Mouse (Mus musculus): ENCODE results near the gene Abca14. TPM values are rescaled to one million over a fixed set of nuclear protein-coding genes. Genes with fewer than 3 reads are reported as not detected.

Gene Abca14
- total RNA-seq (2021) = not detected
- long read RNA-seq, experiment 1 = 0 reads
- long read RNA-seq, experiment 2 = 0 reads

- peak; percentile 67 to 79 for DNase-seq (ENCODE audit: low spot score in 2 of 2)
These were observed at the start of gene Abca14 for GRCm38 (mm10) chr7:120203789-120204188. Gene Abca14 (plus strand): TSS chr7:120203961.

DNA sequence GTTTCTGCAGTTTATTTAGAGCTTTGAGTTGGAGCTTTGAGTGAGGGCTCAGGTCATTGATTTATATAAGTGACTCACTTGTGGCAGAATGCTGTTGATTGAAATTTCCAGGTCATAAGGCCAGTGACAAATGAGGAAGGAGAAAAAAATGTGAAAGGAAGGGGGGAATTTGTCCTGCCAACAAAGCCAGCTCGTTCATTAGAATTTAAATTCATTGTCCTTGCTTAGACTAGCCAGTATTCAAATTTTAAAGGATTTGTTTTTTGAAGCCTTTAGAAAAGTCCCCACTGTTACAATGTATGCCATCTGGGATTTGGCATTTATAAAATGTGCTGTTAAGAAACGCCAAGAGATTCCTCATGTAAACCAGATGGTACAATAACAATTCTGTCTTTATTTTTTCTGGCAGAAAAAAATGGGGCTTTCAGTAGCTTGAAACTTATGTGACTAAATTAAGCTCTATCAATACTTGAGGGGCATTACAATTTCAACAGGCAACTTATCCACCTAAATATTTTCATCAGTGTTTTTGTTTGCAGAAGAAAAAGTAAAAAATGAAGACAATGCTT, 46.8 kb upstream of the Abca14 start:
- no peak for DNase-seq (ENCODE audit: low spot score in 2 of 2)

DNA sequence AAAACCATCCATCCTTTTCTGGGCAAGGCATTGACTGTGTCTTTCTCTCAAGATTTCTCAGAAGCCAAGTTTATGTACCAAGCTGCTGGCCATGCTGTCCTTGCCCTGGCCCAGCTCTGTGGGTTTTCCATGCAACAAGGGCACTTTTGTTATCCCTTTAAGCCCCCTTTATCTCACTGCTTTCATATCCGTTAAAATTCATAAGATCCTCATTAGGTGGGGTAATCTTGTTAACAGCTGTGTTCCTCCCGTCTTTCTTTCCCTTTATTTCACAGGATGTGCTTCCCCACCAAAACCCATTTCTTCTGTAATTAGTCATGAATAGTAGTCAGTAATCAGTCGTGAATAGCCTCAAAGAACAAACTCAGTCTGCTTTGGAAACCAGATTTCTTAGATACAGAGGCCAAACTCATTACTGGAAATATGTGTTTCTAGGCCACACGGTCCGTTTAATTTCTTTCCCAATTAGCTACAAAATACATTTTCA, 46.1 kb upstream of the Abca14 start:
- no peak for DNase-seq (ENCODE audit: low spot score in 2 of 2)

GRCm38 (mm10) chr7:120158121-120158613, 45.6 kb upstream of the Abca14 start:
- DNase-seq (ENCODE audit: low spot score in 2 of 2) = no peak

DNA sequence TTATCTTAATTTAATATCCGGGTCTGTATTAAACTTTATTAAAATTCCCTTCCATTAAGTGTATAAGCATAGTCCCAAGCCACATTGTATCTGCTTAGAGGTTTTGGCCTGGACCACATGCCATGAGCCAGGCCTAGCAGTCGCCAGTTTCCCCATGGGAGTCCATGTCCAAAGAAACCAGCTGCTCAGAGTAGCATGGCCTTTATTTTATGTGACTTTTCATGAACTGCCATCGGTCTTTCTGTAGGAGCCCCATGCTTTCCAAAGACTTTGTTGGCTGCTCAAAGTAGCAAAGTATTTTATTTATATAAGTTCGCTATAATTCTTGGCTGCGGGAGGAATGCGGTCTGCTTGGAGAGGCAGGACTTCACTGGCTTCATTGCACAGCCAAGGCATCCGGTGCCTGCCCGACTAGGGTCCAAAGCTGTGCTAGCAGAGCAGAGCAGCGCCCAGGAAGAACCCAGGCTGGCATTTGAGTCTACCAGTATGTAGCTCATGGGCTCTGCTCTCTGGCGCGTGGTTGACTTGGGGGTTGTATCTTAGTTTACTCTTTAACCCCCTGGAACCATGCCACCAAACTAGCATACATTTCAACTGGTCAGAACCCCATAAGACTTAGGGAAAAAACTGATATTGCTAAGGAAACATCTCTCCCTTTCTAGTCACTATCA, 40.0 kb upstream of the Abca14 start:
- no peak for DNase-seq (ENCODE audit: low spot score in 2 of 2)

DNA sequence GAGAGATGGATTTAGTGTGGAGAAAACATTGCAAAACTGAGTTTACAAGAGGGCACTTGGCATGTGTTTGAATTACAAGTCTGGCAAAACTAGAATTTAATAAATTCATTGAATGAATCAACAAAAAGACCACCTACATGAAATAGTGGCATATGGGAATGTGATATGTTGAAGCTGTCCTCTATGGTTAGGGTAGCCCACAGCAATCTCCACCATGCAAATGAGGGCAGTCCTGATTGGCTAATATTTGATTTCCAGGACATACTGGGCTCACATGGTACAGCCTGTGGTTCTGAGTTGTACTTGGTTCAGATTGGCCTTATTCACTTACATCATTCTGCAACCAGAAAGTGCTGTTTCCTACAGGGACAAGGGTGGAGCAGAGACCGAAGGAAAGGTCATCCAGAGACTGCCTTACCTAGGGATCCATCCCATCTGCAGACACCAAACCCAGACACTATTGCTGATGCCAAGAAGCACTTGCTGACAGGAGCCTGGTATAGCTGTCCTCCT, 31.5 kb upstream of the Abca14 start:
- no peak for DNase-seq (ENCODE audit: low spot score in 2 of 2)

- DNase-seq (ENCODE audit: low spot score in 2 of 2) = no peak
These were observed 30.0 kb upstream of the Abca14 start, which contains the start of gene Anks4b for GRCm38 (mm10) chr7:120173603-120174244. Gene Anks4b (plus strand): TSS chr7:120173858.

GRCm38 (mm10) chr7:120174723-120175504, 28.8 kb upstream of the Abca14 start:
- DNase-seq (ENCODE audit: low spot score in 2 of 2) = no peak

GRCm38 (mm10) chr7:120177611-120178010, 26.1 kb upstream of the Abca14 start:
- DNase-seq (ENCODE audit: low spot score in 2 of 2) = no peak

- DNase-seq (ENCODE audit: low spot score in 2 of 2) = no peak
These were observed 24.8 kb upstream of the Abca14 start for GRCm38 (mm10) chr7:120178935-120179334.

GRCm38 (mm10) chr7:120180547-120180946, 23.2 kb upstream of the Abca14 start:
- no peak for DNase-seq (ENCODE audit: low spot score in 2 of 2)

DNA sequence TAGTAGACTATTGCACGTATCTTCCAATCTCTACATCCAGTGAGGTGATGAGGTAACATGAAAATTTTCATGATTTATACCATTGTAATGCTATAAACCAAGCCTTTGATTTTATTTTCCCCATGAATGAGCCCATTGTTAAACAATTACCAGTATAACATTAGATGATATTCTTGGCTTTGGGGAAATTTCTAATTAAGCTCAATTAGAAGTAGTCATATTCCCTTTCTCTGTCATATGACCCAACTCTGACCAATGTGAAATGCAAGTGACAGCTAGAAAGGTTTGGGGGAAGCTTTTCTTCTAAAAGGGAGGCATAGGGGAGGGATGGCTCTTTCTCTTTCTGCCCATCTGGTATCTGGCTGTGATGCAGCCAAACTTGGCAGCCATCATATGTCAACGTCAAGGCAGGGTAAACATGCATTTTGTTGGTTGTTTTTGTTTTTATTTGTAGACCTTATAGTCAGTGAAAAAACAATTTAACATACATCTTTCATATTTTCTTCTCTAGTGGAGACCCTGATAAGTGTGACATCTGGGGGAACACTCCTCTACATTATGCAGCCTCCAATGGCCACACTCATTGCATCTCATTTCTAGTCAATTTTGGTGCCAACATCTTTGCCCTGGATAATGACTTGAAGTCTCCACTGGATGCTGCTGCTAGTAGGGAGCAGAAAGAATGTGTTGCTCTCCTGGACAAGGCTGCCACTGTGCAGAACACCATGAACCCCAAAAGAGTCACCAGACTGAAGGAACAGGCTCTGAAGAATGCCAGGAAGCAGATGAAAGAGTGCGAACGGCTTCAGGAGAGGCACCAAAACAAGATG, 22.1 kb upstream of the Abca14 start:
- DNase-seq (ENCODE audit: low spot score in 2 of 2) = no peak

DNA sequence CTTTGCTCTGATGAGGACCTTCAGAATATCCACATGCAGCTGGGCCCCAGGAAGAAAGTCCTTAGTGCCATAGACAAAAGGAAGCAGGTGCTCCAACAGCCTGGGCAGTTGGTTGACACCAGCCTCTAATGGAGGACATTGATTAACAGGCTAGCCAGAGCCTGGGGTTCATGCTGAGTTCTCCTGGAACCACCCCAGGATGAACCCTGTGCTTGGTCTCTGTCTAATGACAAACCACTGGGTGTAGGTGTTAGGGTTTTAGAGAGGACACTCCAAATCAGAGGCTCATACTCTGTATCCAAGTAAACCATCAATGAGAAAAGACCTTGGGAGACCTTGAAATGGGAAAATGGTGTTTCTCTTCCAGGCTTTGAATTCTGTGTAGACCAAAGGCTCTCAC, 20.9 kb upstream of the Abca14 start:
- DNase-seq (ENCODE audit: low spot score in 2 of 2) = no peak

GRCm38 (mm10) chr7:120188946-120189345, 14.8 kb upstream of the Abca14 start:
- no peak for DNase-seq (ENCODE audit: low spot score in 2 of 2)

- DNase-seq (ENCODE audit: low spot score in 2 of 2) = no peak
These were observed 14.2 kb upstream of the Abca14 start for GRCm38 (mm10) chr7:120189369-120190149.

GRCm38 (mm10) chr7:120190150-120190665, 13.6 kb upstream of the Abca14 start:
- DNase-seq (ENCODE audit: low spot score in 2 of 2) = no peak

- DNase-seq (ENCODE audit: low spot score in 2 of 2) = no peak
These were observed 11.6 kb upstream of the Abca14 start for GRCm38 (mm10) chr7:120192207-120192606.

DNA sequence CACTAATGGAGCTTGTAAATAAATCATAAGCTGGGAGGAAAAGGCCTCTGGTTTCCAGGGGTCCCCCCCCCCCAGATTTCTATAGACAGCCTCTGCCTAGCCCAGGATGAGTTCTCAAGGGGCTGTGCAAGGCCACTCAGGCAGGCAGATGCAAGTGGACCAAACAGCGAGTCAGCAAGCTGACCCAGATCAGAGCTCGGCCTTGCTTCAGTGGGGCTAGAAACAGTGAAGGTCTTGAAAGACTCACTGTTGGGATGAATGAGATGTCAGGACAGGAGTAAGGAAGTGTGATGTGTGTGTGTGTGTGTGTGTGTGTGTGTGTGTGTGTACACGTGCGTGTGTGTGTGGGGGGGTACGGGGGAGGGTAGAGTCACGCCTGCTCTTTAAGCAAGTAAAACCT, 10.9 kb upstream of the Abca14 start:
- no peak for DNase-seq (ENCODE audit: low spot score in 2 of 2)

DNA sequence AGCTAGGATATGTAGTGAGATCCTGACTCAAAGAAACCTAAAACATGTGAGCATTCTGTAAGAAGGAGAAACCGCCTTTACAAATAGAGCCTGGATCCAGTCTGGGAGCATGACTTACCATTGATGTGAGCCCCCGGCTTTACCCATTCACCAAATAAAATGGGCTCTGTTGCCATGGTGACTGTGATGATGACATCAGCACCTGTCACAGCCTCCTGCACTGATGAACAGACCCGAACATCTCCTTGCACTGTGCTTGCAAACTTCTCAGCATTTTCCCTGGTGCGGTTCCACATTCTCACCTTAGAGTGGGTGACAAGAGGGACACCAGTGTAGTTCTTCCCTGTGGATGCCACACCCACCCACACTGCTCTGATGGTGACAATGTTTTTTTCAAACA, 8.6 kb upstream of the Abca14 start:
- no peak for DNase-seq (ENCODE audit: low spot score in 2 of 2)
